Mouse (Mus musculus) kidney, postnatal 0 days (tissue): Measurements from ENCODE around the gene Robo1. TPM values are rescaled to one million over a fixed set of nuclear protein-coding genes. Genes with fewer than 3 reads are reported as not detected.
A peak's percentile ranks its signal among the peaks of the same experiment; 100 is the strongest.

Experiments
- ATAC-seq: fragments of 200-750 bp; cut with Nextera tagmentation; replicated peaks from 2 replicates; pipeline ENCODE4 v1.8.0; 2017; ENCODE audit warnings: low read depth, moderate number of reproducible peaks, moderate TSS enrichment, moderate library complexity; ENCODE audit not compliant: low FRiP score
- DNase-seq: peaks from one replicate; pipeline ENCODE4 v3.0.0-alpha.2; 2016; ENCODE audit warnings: low spot score
- H3K27ac ChIP-seq: fragments of 300-500 bp; sonication (generic); 2 replicates; pipeline ENCODE4 v1.5.1; 2014; ENCODE audit warnings: mild to moderate bottlenecking
- H3K27me3 ChIP-seq: fragments of 300-500 bp; sonication (generic); 2 replicates; pipeline ENCODE4 v1.6.1; 2014; ENCODE audit warnings: low read length, mixed read lengths; ENCODE audit not compliant: insufficient read depth
- H3K36me3 ChIP-seq: fragments of 300-500 bp; sonication (generic); 2 replicates; pipeline ENCODE4 v1.6.1; 2014; ENCODE audit warnings: low read length, mixed read lengths; ENCODE audit not compliant: insufficient read depth
- H3K4me1 ChIP-seq: fragments of 300-500 bp; sonication (generic); replicated peaks from 2 replicates; pipeline ENCODE4 v1.6.1; 2014; ENCODE audit warnings: antibody characterized with exemption, low read length, mixed read lengths; ENCODE audit not compliant: insufficient read depth
- H3K4me2 ChIP-seq: fragments of 300-500 bp; sonication (generic); 2 replicates; pipeline ENCODE4 v1.6.1; 2014; ENCODE audit warnings: mild to moderate bottlenecking, low read length, moderate library complexity, mixed read lengths
- H3K4me3 ChIP-seq: fragments of 300-500 bp; sonication (generic); replicated peaks from 2 replicates; pipeline ENCODE4 v1.5.1; 2014; ENCODE audit warnings: low read depth, low read length
- H3K9ac ChIP-seq: fragments of 300-500 bp; sonication (generic); 2 replicates; pipeline ENCODE4 v1.6.1; 2014; ENCODE audit warnings: low read depth, low read length
- H3K9me3 ChIP-seq: fragments of 300-500 bp; sonication (generic); replicated peaks from 2 replicates; pipeline ENCODE4 v1.6.1; 2016; ENCODE audit warnings: low read length, inconsistent platforms, mixed read lengths
- CTCF ChIP-seq: IDR thresholded peaks from 2 replicates; pipeline ENCODE4 v1.5.1; 2016; ENCODE audit warnings: antibody characterized with exemption, low read depth, mild to moderate bottlenecking, moderate library complexity
- WGBS: fragments of 180-500 bp; shearing (Covaris S2); extraction: QIAGEN DNeasy Blood & Tissue Kit; methylation state at CpG from one replicate; pipeline ENCODE4 v1.1.7; 2014; 5-methylcytosine and 5-hydroxymethylcytosine counted together
- polyA plus RNA-seq: library from polyadenylated mRNA; unstranded; fragments of >200 nt; fragmentation: Nextera tagmentation; extraction: Ambion mirVana; gene quantifications from 2 replicates; pipeline ENCODE4 v1.2.1, GENCODE M21; 2015

Robo1 gene
- polyA plus RNA-seq, 1 experiment from 2014 or later, result 14.5 TPM

DNA sequence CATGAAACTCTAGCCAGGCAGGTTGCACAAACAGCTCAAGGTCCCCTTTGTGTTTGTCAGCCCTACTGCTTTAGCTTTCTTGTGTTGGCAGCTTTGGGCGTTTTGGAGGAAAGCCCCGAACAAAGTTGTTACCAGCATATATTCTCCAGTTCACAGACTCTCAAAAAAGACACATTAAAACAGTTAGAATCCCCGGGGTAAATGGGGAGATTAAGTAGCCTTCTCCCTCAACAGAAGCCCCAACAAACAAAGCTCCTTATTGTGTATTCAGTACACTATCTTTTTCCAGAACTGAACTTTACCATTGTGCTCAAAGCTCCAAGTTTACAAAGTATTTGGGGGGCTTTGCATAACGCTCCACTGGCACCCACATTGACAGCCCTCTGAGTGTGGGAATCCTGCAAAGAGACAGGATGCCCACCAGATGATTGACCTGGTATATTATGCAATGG lies 302.6 kb downstream of the Robo1 start:
- DNase-seq, result no peak
- TF ChIP-seq CTCF, result no peak
- ATAC-seq, result no peak
- no peak overlapping the region for H3K4me2 ChIP-seq
- no peaks in the 10 kb centered on the region for H3K9me3 ChIP-seq
- H3K27ac ChIP-seq, result no peak overlapping the region
- no peak overlapping the region for H3K9ac ChIP-seq
- H3K36me3 ChIP-seq, result no peaks in the 10 kb centered on the region
- 73% methylated on average over 4 of the region's 4 CpGs for WGBS
- H3K4me3 ChIP-seq, result no peak overlapping the region
- no peaks in the 10 kb centered on the region for H3K27me3 ChIP-seq
- H3K4me1 ChIP-seq, result no peaks in the 10 kb centered on the region

DNA sequence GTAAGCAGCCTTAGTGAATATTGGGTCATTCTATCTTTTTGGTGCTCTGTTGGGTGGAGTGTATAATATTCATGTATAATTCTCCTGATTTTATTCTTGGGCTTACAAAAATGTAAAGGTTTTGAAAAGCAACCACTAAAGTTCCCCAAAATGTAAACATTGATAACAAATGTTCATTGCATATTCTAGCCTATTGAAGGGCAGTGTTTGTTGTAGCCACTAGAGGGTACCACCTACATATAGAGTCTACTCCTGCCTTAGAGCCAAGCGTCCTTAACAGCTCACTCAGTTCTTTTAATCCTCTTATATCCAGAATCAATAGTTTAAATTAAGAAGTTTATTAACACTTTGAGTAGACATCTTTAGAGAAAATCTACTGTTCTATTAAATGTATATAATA lies 306.8 kb downstream of the Robo1 start:
- TF ChIP-seq CTCF, result peak; percentile 78
- Histone ChIP-seq H3K4me1 (no peaks in the 10 kb centered on the region), H3K4me3 (no peak overlapping the region), H3K27ac (no peak overlapping the region), H3K9me3 (no peaks in the 10 kb centered on the region), H3K9ac (no peak overlapping the region), H3K36me3 (no peaks in the 10 kb centered on the region), H3K27me3 (no peaks in the 10 kb centered on the region), H3K4me2 (no peak overlapping the region)
- WGBS, result 14% methylated on average over 1 of the region's 1 CpGs
- peak; percentile 76 for DNase-seq
- ATAC-seq, result peak; percentile 63; the same call in 1 of the 2 replicates

DNA sequence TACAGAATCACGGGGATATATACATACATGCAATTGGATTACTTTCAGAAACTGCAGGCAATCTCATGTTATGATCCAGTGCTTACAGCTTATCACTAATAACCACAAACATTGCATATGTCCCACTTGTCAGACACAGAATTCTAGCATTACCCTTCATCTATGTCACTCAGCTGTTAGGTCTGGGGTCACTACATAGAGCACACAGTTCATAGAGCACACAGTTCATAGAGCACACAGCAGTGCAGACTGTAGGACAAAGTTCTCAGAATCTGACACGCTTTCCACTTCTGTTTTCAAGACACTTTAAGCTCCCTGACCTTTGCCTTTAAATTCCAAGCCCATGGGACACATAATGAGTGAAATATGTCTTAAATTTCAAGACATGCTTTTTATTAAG lies 307.3 kb downstream of the Robo1 start:
- Histone ChIP-seq H3K9me3 (no peaks in the 10 kb centered on the region), H3K36me3 (no peaks in the 10 kb centered on the region), H3K4me1 (no peaks in the 10 kb centered on the region), H3K4me3 (no peak overlapping the region), H3K27me3 (no peaks in the 10 kb centered on the region), H3K27ac (no peak overlapping the region), H3K4me2 (no peak overlapping the region), H3K9ac (no peak overlapping the region)
- 60% methylated on average over 2 of the region's 2 CpGs for WGBS
- no peak for TF ChIP-seq CTCF
- DNase-seq, result no peak
- ATAC-seq, result no peak

DNA sequence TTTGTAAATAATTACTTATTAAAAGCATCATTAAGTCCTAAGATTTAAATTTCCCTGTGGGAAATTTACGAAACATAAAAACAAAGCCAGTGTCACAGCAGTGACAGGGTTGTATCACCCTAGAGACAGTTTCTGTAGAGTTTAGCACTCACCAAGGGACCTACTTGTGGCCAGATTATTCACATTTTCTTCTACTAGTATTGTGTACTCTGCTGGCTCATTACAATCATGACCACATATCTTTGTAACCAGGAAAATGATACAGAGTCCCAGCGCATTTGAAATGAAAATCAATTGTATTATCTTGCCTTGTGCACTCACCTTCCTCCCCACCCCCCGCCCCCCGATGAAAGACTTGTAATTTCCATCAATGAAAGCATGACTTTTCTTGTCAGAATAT lies 314.3 kb downstream of the Robo1 start:
- H3K9ac ChIP-seq, result no peak overlapping the region
- no peak for TF ChIP-seq CTCF
- 90% methylated on average over 4 of the region's 4 CpGs for WGBS

GRCm38 (mm10) chr16:72622868-72623267 lies 314.8 kb downstream of the Robo1 start:
- Histone ChIP-seq H3K9me3 (no peaks in the 10 kb centered on the region), H3K27me3 (no peaks in the 10 kb centered on the region), H3K9ac (no peak overlapping the region), H3K4me1 (no peaks in the 10 kb centered on the region), H3K4me3 (no peak overlapping the region), H3K27ac (no peak overlapping the region), H3K4me2 (no peak overlapping the region), H3K36me3 (no peaks in the 10 kb centered on the region)
- 85% methylated on average over 10 of the region's 10 CpGs for WGBS
- ATAC-seq (no peak), DNase-seq (no peak)
- no peak for TF ChIP-seq CTCF

More for the DNA sequence above, 314.3 kb downstream of the Robo1 start:
- DNase-seq (no peak), ATAC-seq (no peak)
- H3K4me2 ChIP-seq, result no peak overlapping the region
- no peaks in the 10 kb centered on the region for H3K4me1 ChIP-seq
- H3K9me3 ChIP-seq, result no peaks in the 10 kb centered on the region
- H3K27ac ChIP-seq, result no peak overlapping the region
- no peak overlapping the region for H3K4me3 ChIP-seq
- H3K36me3 ChIP-seq, result no peaks in the 10 kb centered on the region
- no peaks in the 10 kb centered on the region for H3K27me3 ChIP-seq

DNA sequence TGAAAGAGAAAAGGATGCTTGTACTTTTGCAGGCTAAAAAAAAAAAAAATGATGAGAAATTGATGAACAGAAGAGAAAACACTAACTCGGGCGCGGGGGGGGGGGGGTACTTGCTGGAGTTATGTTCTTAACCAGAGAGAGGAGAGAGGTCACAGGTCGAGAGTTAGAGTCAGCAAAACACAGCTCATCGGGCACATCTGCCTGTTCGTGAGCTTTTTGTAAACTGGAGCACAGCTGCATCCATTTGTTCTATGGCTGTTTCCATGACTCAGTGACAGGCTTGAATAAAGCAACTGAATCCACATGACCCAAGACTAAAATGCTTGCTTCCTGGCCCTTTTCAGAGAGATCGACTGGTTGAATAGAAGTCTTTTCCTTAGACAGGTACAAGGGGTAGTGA lies 325.7 kb downstream of the Robo1 start:
- ATAC-seq (no peak), DNase-seq (no peak)
- no peak for TF ChIP-seq CTCF
- Histone ChIP-seq H3K4me1 (no peaks in the 10 kb centered on the region), H3K4me3 (no peak overlapping the region), H3K4me2 (no peak overlapping the region), H3K9me3 (no peaks in the 10 kb centered on the region), H3K9ac (no peak overlapping the region), H3K36me3 (no peaks in the 10 kb centered on the region), H3K27me3 (no peaks in the 10 kb centered on the region), H3K27ac (no peak overlapping the region)
- 62% methylated on average over 7 of the region's 7 CpGs for WGBS

DNA sequence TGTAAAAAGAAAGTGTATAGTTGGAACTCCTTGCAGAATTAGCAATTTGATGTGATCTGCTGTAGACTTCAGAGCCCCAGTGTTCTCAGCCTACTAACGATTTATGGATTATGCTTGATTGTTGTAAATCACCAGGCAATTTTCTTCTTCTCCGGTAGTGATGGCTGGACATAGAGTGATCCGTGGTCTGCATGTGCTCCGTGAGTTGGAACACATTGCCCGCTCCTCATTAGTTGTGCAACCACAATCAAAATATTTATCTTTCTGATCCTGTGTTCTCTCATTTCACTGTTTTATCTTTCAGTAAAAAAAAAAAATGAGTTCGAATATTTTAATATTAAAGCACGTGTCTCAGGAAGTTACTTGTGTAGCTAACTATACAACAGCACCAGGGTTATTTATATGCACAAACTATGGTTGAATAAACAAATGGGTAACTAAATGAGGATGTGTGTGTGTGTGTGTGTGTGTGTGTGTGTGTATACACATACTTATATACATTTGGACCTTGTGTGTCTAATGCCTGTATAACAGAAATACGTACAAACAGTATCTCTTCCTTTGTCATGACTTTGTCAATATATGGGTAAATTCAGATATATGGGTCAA lies 331.3 kb downstream of the Robo1 start:
- 62% methylated on average over 8 of the region's 8 CpGs for WGBS
- Histone ChIP-seq H3K27ac (no peak overlapping the region), H3K4me1 (no peaks in the 10 kb centered on the region), H3K9ac (no peak overlapping the region), H3K36me3 (no peaks in the 10 kb centered on the region), H3K27me3 (no peaks in the 10 kb centered on the region), H3K9me3 (no peaks in the 10 kb centered on the region), H3K4me2 (no peak overlapping the region), H3K4me3 (no peak overlapping the region)
- TF ChIP-seq CTCF, result no peak
- no peak for DNase-seq
- ATAC-seq, result no peak
